Mouse (Mus musculus): Measurements from ENCODE around the gene Hecw2.

The Hecw2 gene

DNA sequence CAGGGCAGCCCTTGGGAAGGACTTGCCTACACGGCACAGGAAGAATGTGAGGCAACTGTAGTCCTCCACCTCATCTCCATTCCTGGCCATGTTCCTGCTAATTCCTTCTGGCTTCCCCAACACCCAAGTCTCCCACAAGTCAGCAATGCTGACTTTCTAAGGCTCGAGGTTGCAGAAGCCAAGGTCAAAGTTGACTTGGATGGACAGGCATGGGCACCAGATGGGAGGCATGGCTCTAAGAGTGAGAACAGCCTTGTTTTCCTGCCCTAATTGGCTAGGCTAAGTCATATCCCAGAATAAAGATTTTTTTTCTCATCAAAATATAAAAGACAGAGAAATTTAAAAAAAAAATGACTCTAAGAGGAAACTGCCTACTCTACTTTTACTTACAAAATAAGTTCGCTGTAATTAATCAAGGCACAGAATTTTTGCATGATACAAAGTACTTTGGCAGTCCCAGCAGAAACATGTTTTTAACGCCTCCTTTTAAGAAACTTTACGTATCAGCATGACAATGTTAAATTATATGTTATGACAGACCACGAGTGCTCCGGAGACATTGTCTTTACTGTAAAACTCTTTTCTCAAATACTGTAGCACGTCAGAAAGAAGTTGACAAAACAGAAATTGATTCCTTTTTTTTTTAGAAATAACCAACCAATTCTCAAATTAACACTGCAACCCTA, 83.9 kb downstream of the Hecw2 start:
- DNase-seq, result no peak

GRCm38 (mm10) chr1:54109255-54109654, 85.7 kb downstream of the Hecw2 start:
- no peak for DNase-seq

- DNase-seq, result no peak
These were observed 88.2 kb downstream of the Hecw2 start for GRCm38 (mm10) chr1:54106756-54107155.

GRCm38 (mm10) chr1:54079708-54080107, 115.3 kb downstream of the Hecw2 start:
- DNase-seq, result peak; percentile 26

GRCm38 (mm10) chr1:54074456-54074855, 120.5 kb downstream of the Hecw2 start:
- no peak for DNase-seq

DNA sequence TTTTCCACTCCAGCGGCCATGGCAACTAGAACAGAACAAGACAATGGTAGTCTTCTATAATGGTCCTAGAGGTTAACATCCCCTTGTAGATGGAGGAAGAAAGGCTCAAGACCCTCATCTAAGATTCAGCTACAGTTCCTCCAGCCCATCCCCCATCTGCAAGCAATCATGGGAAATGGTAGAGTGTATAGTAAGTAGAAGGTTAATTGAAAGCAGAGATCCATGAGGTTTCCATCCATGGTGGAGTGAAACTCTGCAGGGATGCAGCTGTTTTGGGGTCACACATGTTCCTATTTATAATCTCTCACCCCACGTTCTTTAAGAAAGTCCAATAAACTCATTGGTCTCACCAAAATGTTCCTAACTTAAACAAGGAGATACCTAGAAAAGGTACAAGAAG, 124.8 kb downstream of the Hecw2 start:
- DNase-seq, result no peak

GRCm38 (mm10) chr1:54068248-54068647, 126.7 kb downstream of the Hecw2 start:
- DNase-seq, result no peak

DNA sequence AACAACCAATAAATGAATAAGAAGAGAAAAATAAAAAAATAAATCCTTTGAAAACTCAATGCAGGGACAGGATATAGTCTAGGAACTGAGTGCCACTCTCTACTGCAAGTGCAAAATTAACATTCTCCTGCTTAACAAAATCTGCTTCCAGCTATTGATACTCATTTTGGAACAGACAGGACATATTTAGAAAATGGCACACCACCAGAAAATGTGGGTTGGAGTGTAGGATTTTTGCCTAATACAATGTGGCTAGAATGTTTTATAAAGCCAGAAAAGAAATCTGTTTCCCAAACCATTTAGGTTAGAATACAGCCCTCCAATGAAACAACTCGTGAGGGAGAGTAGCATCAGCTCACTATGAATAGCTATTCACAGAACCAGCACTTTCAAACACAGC, 129.5 kb downstream of the Hecw2 start:
- DNase-seq, result no peak

DNA sequence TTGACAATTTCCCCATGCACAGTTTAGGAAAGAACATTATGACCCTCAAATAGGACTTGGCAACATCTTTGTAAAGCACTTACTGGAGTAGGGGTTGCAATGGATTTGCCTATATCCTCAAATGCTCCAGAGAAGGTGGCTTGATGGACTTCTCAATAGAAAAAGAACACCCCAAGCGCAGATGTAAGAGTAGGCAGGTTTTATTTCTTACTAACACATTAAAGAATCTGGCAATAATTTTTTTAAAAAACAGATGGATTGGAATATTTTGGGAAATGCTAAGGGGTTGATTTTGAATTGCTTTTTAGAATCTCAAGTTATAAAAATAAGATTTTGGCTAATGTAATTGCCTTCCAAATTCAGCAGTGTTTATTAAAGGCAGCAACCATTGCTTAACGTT, 133.9 kb downstream of the Hecw2 start:
- no peak for DNase-seq

GRCm38 (mm10) chr1:54059731-54060130, 135.2 kb downstream of the Hecw2 start:
- no peak for DNase-seq

- DNase-seq, result no peak
These were observed 142.2 kb downstream of the Hecw2 start for GRCm38 (mm10) chr1:54052771-54053170.

- DNase-seq, result no peak
These were observed 148.0 kb downstream of the Hecw2 start for GRCm38 (mm10) chr1:54046923-54047322.

GRCm38 (mm10) chr1:54039062-54039461, 155.9 kb downstream of the Hecw2 start:
- DNase-seq, result peak; percentile 37

- DNase-seq, result no peak
These were observed 177.3 kb downstream of the Hecw2 start for GRCm38 (mm10) chr1:54017686-54018085.

- no peak for DNase-seq
These were observed 179.2 kb downstream of the Hecw2 start for GRCm38 (mm10) chr1:54015739-54016138.

DNA sequence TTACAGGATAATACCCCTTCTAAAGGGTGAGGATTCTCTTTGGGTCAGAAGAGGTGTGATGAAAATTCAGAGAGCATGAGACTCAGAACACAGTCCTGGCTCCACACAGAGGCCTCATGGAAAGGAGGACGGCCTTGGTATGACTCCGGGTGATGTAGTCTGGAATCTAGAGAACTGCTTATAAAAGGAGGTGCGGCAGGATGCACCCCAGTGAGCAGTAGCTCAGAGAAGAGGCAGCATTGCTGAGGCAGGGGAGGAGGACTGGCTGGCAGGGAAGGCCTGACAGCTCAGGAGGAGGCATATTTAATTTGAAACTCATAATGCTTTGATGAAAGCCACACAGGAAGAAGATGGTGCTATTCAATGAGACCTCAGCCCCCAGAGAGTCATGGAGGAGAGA, 182.6 kb downstream of the Hecw2 start:
- DNase-seq, result no peak

- no peak for DNase-seq
These were observed 185.4 kb downstream of the Hecw2 start for GRCm38 (mm10) chr1:54009418-54010064.

DNA sequence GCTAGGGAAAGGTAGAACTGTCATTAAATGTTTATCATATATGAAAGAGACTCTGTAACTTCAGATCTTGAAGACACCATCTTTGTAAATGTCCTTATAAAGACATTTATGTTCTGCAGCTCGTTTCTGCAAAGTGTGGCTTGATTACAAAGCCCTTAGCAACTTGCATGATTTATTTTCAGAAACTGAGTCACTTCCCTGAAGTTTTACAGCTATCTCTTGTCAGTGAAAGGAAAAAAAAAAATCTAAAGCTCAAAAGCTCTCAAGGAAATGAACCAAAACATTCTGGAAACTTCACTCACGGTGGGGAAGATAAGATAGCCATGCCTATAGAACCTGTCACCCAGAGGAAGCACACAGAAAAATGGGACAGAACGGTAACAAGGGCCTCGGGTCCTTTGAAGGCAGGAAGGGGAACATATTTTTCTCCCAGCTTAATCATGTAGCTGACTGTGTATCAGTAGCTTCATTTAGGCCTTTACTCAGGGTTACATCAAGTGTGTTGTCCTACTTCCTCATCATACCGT, 189.0 kb downstream of the Hecw2 start:
- no peak for DNase-seq

- DNase-seq, result no peak
These were observed 191.7 kb downstream of the Hecw2 start for GRCm38 (mm10) chr1:54003288-54003687.

DNA sequence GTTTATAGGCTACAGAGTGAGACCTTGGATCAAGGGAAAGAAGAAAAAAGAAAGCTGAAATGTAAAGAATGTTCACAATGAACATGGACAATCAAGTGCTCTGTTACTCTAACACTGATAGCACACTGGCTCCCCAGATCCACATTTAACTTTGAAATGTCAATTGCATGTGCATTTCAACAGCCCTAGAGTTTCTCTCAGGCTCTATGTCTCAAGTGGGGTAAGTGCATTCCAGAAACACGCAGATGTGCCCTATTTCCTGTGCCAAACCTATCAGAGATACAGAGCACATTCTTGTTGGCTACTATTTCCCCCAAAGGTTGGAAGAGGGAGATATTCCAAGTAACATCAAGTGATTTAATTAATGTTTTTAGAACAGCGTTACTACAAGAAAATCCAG, 192.9 kb downstream of the Hecw2 start:
- no peak for DNase-seq

- no peak for DNase-seq
These were observed 197.7 kb downstream of the Hecw2 start for GRCm38 (mm10) chr1:53997239-53997638.

DNA sequence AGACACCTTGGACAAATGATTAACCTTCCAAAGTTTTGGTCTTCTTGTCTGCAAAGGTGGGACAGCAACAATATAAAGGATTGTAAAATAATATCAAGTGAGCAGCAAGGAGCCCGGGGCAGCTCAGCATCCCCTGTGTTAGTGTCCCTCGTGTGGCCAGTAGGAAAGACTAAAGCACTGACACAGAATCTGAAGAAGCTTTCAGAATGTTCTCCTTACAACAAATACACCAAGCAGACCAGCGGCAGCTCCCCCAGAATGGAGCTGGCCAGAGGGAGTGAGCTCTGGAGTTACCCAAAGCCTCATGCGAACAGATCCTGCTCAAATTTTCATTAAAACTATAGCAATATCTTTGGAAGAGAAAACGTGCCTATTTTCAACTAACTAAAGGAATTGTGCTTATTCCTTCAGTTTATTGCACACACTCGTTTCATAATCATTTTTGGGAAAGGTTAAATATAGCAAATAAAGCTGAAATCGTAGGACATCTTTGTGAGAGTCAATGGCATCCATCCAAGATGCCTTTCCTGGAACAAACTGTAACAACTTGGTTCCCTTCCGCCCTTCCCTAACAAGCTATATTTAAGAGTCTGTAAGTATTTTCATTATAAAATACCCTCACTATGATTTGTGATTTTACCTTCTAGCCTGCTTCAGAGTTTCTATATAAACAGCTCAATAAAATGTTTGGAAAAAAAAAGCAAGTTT, 208.6 kb downstream of the Hecw2 start:
- no peak for DNase-seq

DNA sequence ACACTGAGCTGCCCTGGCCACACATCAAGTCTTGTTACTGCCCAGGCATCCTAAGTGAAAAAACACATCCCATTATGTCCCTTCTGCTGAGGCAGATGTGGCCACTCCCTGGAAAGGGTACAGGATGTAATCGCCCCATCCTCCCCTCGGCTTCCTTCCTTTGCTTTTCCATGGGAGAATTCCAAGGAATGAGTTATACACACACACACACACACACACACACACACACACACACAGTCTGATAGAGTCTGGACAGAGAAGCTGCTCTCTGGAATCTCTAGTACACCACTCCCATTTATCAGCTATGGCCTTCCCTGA, 216.5 kb downstream of the Hecw2 start:
- DNase-seq, result no peak
